Mouse (Mus musculus) embryonic fibroblast, embryonic 13.5 days (primary cell): ENCODE measurements around the gene Rimbp3. TPM values are rescaled to one million over a fixed set of nuclear protein-coding genes. Genes with fewer than 3 reads are reported as not detected.
"Not testable (repeated sequence)": the region's sequence is repeated elsewhere in the genome, so short reads cannot be mapped to it uniquely, and the experiment has no call there.

Experiments used
- H3K27ac ChIP-seq: 2 replicates; pipeline ENCODE4 v1.5.1; 2012; ENCODE audit warnings: low read length, control low read depth, inconsistent platforms; ENCODE audit not compliant: insufficient read depth
- H3K4me1 ChIP-seq: 2 replicates; pipeline ENCODE4 v1.6.1; 2011; ENCODE audit warnings: low read length; ENCODE audit not compliant: control insufficient read depth, insufficient read depth
- H3K4me3 ChIP-seq: 2 replicates; pipeline ENCODE4 v1.5.1; 2011; ENCODE audit warnings: mild to moderate bottlenecking, control low read depth, low read length; ENCODE audit not compliant: insufficient read depth
- CTCF ChIP-seq: IDR thresholded peaks from 2 replicates; pipeline ENCODE4 v1.5.1; 2011; ENCODE audit warnings: mild to moderate bottlenecking, control low read depth, low read length, moderate library complexity, borderline replicate concordance; ENCODE audit not compliant: insufficient read depth
- POLR2A ChIP-seq: IDR thresholded peaks from 2 replicates; pipeline ENCODE4 v1.6.1; 2011; ENCODE audit warnings: low read depth, mild to moderate bottlenecking, control low read depth, low read length, moderate library complexity
- polyA plus RNA-seq: library from polyadenylated mRNA; stranded (reverse); fragments of >200 nt; gene quantifications from 2 replicates; pipeline ENCODE4 v1.2.4, GENCODE M21; 2011; ENCODE audit warnings: low read depth; ENCODE audit not compliant: missing spikeins, insufficient read length

The Rimbp3 gene
- not detected in 2 replicates for polyA plus RNA-seq

DNA sequence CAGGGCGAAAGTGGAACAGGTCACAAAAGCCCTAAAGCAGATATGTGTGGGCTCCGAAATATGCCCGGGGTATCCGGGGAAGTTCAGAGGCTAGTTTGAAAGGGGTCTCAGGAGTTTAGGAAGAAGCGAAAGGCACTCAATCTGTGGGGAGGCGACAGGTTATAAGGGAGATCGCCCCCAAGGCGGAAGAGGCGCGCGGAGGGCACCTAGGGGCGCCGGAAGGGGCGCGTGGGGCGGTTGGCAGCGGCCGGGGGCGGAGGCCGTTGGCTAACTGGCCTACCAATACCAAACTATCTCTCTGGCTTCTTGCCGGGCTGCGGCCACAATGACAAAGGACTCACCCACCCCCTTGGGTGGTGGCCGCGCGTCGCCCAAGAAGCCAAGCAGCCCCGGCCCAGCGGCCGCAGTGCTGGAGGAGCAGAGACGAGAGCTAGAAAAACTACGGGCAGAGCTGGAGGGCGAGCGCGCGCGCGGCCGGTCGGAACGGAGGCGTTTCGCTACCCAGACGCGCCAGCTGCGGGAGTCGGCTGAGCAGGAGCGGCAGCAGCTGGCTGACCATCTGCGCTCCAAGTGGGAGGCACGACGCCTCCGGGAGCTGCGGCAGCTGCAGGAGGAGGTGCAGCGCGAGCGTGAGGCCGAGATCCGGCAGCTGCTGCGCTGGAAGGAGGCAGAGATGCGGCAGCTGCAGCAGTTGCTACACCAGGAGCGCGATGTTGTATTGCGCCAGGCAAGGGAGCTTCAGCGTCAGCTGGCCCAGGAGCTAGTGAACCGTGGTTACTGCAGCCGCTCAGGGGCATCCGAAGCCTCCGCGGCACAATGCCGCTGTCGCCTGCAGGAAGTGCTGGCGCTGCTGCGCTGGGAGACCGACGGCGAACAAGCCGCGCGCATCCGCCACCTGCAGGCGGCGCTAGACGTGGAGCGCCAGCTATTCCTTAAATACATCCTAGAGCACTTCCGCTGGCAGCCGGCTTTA, at the start of gene Rimbp3:
Rimbp3 (plus strand) TSS at position 215 of the 973 bp plus-strand sequence.
- TF ChIP-seq CTCF (peak; percentile 80), POLR2A (no peak)
- no peak within 1 kb of the TSS for H3K27ac ChIP-seq
- peak within 1 kb of the TSS; percentile 42 for H3K4me3 ChIP-seq
- H3K4me1 ChIP-seq: peaks cover 3% of the 10 kb centered on the region; the same call in 1 of the 2 replicates

- not testable (repeated sequence) for H3K4me3 ChIP-seq, H3K4me1 ChIP-seq, H3K27ac ChIP-seq
Measured at GRCm38 (mm10) chr16:17165478-17165877, 42.9 kb upstream of the Rimbp3 start.

- TF ChIP-seq POLR2A: no peak
- TF ChIP-seq CTCF: no peak
- no peak overlapping the region for H3K27ac ChIP-seq
- no peaks in the 10 kb centered on the region for H3K4me1 ChIP-seq
- no peak overlapping the region for H3K4me3 ChIP-seq
Measured at GRCm38 (mm10) chr16:17167179-17167578, 41.2 kb upstream of the Rimbp3 start.

DNA sequence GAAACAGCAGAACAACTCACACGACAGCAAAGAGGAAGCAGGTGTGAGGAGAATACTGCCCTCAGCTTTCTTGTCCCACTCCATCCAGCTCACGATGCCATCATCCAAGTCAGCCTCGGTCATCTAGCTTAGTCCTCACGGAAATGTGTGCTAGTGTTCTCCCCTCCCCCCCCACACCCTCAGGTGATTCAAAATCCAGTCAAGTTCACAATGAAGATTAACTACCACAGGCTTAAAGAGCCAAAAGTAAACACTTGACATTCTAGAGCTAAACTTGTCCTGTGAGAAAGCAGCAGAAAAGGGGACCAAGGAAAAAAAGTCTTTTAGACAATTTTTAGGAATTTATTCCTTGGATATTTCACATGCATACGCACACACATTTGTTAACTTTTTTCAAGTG, 40.4 kb upstream of the Rimbp3 start:
- no peak overlapping the region for H3K4me3 ChIP-seq
- H3K27ac ChIP-seq: no peak overlapping the region
- no peak for TF ChIP-seq POLR2A
- no peak for TF ChIP-seq CTCF
- no peaks in the 10 kb centered on the region for H3K4me1 ChIP-seq

- TF ChIP-seq POLR2A (no peak), CTCF (no peak)
- H3K4me3 ChIP-seq: no peak overlapping the region
- no peak overlapping the region for H3K27ac ChIP-seq
- no peaks in the 10 kb centered on the region for H3K4me1 ChIP-seq
Measured at GRCm38 (mm10) chr16:17175765-17176164, 32.6 kb upstream of the Rimbp3 start.

- no peak for TF ChIP-seq POLR2A
- TF ChIP-seq CTCF: no peak
- H3K4me3 ChIP-seq: no peak overlapping the region
- no peaks in the 10 kb centered on the region for H3K4me1 ChIP-seq
- H3K27ac ChIP-seq: no peak overlapping the region
Measured at GRCm38 (mm10) chr16:17177623-17178170, 30.7 kb upstream of the Rimbp3 start.

- Histone ChIP-seq H3K4me1 (no peaks in the 10 kb centered on the region), H3K27ac (no peak overlapping the region), H3K4me3 (no peak overlapping the region)
- no peak for TF ChIP-seq POLR2A
- no peak for TF ChIP-seq CTCF
Measured at GRCm38 (mm10) chr16:17179706-17180105, 28.7 kb upstream of the Rimbp3 start.

- TF ChIP-seq POLR2A: no peak
- TF ChIP-seq CTCF: no peak
- Histone ChIP-seq H3K4me3 (no peak overlapping the region), H3K27ac (no peak overlapping the region), H3K4me1 (no peaks in the 10 kb centered on the region)
Measured at GRCm38 (mm10) chr16:17181382-17181781, 27.0 kb upstream of the Rimbp3 start.

DNA sequence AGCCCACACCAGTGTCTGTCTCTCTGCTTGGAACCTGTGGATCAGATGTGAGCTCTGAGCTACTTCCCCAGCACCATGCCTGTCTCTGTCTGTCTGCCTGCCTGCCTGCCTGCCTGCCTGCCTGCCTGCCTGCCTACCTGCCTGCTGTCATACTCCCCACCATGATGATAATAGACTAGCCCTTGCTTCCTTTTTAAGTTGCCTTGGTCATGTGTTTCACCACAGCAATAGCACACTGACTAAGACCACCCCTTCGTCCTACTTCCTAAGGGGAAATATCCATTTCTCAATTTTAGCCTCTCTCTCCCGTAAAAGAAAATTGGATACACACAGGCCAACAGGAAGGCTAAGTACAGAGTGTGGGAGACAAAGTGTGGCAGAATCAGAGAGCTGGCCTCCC, 26.3 kb upstream of the Rimbp3 start:
- TF ChIP-seq CTCF (no peak), POLR2A (no peak)
- Histone ChIP-seq H3K4me3 (no peak overlapping the region), H3K27ac (no peak overlapping the region), H3K4me1 (no peaks in the 10 kb centered on the region)

DNA sequence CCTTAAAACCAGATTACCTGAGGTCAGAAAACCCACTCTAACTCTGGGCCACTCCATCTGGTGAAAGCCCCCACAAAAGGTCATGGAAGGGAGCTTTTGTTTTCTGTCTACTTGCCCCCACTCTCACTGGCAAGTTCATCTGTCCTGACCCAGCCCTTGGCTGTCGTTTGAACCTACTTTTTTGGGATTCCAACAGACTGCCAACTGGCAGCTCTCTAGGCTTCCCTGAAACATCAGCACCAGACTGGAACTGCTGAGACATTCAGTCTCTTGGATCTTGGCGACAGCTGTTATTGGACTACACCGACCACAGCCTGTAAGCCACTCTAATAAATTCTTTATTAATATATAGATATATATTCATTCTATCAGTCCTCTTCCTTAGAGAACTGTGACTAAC, 25.4 kb upstream of the Rimbp3 start:
- no peak overlapping the region for H3K4me3 ChIP-seq
- no peak overlapping the region for H3K27ac ChIP-seq
- H3K4me1 ChIP-seq: no peaks in the 10 kb centered on the region; the same call in 1 of the 2 replicates
- TF ChIP-seq POLR2A: no peak
- no peak for TF ChIP-seq CTCF
